In the genomic region with DNA sequence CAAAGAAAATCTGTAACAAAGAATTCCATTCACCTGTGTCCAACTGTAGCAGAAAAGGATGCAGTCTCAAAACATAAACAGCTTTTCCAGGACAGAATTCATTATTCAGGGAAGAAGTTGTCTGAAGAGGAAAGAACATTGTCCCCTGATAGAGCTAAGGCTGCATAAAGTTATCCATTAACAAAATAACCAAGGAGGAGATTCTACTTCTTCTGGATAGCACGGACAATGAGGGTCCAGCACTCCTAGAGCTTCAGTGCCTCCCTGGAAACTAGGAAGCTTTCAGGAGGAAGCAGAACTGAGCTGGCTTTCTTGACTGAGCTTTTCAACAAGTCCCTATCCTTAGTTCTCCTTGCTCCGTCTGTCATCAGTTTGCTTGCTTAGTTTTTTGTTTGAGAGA, we compare ENCODE assay signal across 24 mouse cellular contexts. TPM values are rescaled to one million over a fixed set of nuclear protein-coding genes. Genes with fewer than 3 reads are reported as not detected.
A peak's percentile ranks its signal among the peaks of the same experiment; 100 is the strongest.
DNase-seq lines count a peak whose midpoint lies in the region; ATAC-seq and TF ChIP-seq lines count a peak whose summit lies in the region.
"Had no signal": no experiment of that assay in that cellular context is flagged by ENCODE, and none has a peak within 500 bp of the region (broad histone marks: within the 10 kb centered on the region; RNA-seq: fewer than 3 reads in every experiment).

No protein-coding gene starts in this region.

- H3K36me3 ChIP-seq in intestine, embryonic 15.5 days = no peaks in the 10 kb centered on the region
- H3K36me3 ChIP-seq in intestine, postnatal 0 days (ENCODE audit: control insufficient read depth, insufficient read depth) = no peaks in the 10 kb centered on the region
- H3K36me3 ChIP-seq in intestine, embryonic 16.5 days (ENCODE audit: control insufficient read depth, insufficient read depth, low read length) = no peaks in the 10 kb centered on the region
- H3K36me3 ChIP-seq in heart, embryonic 12.5 days = no peaks in the 10 kb centered on the region
- H3K36me3 ChIP-seq: embryonic facial prominence, embryonic 10.5 days; embryonic facial prominence, embryonic 12.5 days; forebrain, embryonic 15.5 days; G1E had no signal

- no peak overlapping the region for H3K4me3 ChIP-seq in intestine, embryonic 15.5 days (replicated peaks)
- H3K4me3 ChIP-seq in intestine, postnatal 0 days (ENCODE audit: low read depth, low read length) = no peak overlapping the region
- H3K4me3 ChIP-seq in intestine, embryonic 16.5 days (ENCODE audit: low read length) = no peak overlapping the region
- no peak overlapping the region for H3K4me3 ChIP-seq in heart, embryonic 12.5 days
- H3K4me3 ChIP-seq: embryonic facial prominence, embryonic 10.5 days; embryonic facial prominence, embryonic 12.5 days; forebrain, embryonic 13.5 days; forebrain, embryonic 15.5 days had no signal

- no peaks in the 10 kb centered on the region for H3K9me3 ChIP-seq in intestine, embryonic 15.5 days
- H3K9me3 ChIP-seq in intestine, postnatal 0 days (ENCODE audit: control insufficient read depth) = no peaks in the 10 kb centered on the region
- H3K9me3 ChIP-seq in intestine, embryonic 16.5 days (ENCODE audit: control insufficient read depth, low read length) = no peaks in the 10 kb centered on the region
- H3K9me3 ChIP-seq in heart, embryonic 12.5 days (replicated peaks) = no peaks in the 10 kb centered on the region
- H3K9me3 ChIP-seq: embryonic facial prominence, embryonic 10.5 days; embryonic facial prominence, embryonic 12.5 days; forebrain, embryonic 13.5 days; forebrain, embryonic 15.5 days; G1E had no signal

- H3K27ac ChIP-seq in intestine, embryonic 15.5 days = no peak overlapping the region
- no peak overlapping the region for H3K27ac ChIP-seq in intestine, postnatal 0 days (ENCODE audit: low read depth, low read length)
- no peak overlapping the region; the same call in 1 of the 2 replicates for H3K27ac ChIP-seq in intestine, embryonic 16.5 days (ENCODE audit: low read length)
- H3K27ac ChIP-seq in heart, embryonic 12.5 days (ENCODE audit: poor library complexity, severe bottlenecking) = no peak overlapping the region
- H3K27ac ChIP-seq: embryonic facial prominence, embryonic 10.5 days; embryonic facial prominence, embryonic 12.5 days; forebrain, embryonic 13.5 days; forebrain, embryonic 15.5 days had no signal

- peak; percentile 63; the same call in 1 of the 2 replicates for ATAC-seq in intestine, embryonic 15.5 days
- no peak for ATAC-seq in intestine, postnatal 0 days
- peak; percentile 63; the same call in 1 of the 2 replicates for ATAC-seq in intestine, embryonic 16.5 days
- no peak for ATAC-seq in heart, embryonic 12.5 days (ENCODE audit: insufficient number of reproducible peaks, low FRiP score)
- ATAC-seq: activated CD4-positive, CD25-positive, alpha-beta regulatory T cell, adult 4 months; CD4-positive, CD25-positive, alpha-beta regulatory T cell, adult 4 months; forebrain, embryonic 13.5 days; forebrain, embryonic 15.5 days; Patski had no signal

- H3K4me2 ChIP-seq in intestine, embryonic 15.5 days (replicated peaks) = no peak overlapping the region
- no peak overlapping the region for H3K4me2 ChIP-seq in intestine, postnatal 0 days (replicated peaks; ENCODE audit: low read depth)
- no peak overlapping the region for H3K4me2 ChIP-seq in intestine, embryonic 16.5 days (ENCODE audit: low read depth, low read length)
- H3K4me2 ChIP-seq in heart, embryonic 12.5 days = no peak overlapping the region
- H3K4me2 ChIP-seq: embryonic facial prominence, embryonic 12.5 days; forebrain, embryonic 13.5 days; forebrain, embryonic 15.5 days had no signal

- 54% methylated on average over 2 of the region's 2 CpGs for WGBS in intestine, embryonic 15.5 days
- 53% methylated on average over 2 of the region's 2 CpGs for WGBS in intestine, postnatal 0 days
- WGBS in intestine, embryonic 16.5 days = 63% methylated on average over 2 of the region's 2 CpGs
- 58% methylated on average over 2 of the region's 2 CpGs for WGBS in heart, embryonic 12.5 days

- H3K27me3 ChIP-seq in intestine, embryonic 15.5 days (replicated peaks) = no peaks in the 10 kb centered on the region
- no peaks in the 10 kb centered on the region for H3K27me3 ChIP-seq in intestine, postnatal 0 days (replicated peaks; ENCODE audit: control insufficient read depth, insufficient read depth, low read length)
- H3K27me3 ChIP-seq in intestine, embryonic 16.5 days (replicated peaks; ENCODE audit: control insufficient read depth, insufficient read depth, low read length) = no peaks in the 10 kb centered on the region
- no peaks in the 10 kb centered on the region for H3K27me3 ChIP-seq in heart, embryonic 12.5 days (replicated peaks)
- H3K27me3 ChIP-seq: CH12.LX; embryonic facial prominence, embryonic 12.5 days; forebrain, embryonic 13.5 days; forebrain, embryonic 15.5 days; Patski had no signal

- no peak overlapping the region for H3K9ac ChIP-seq in intestine, embryonic 15.5 days
- no peak overlapping the region for H3K9ac ChIP-seq in intestine, postnatal 0 days (ENCODE audit: low read depth, low read length)
- no peak overlapping the region for H3K9ac ChIP-seq in intestine, embryonic 16.5 days (ENCODE audit: low read depth, low read length)
- no peak overlapping the region for H3K9ac ChIP-seq in heart, embryonic 12.5 days
- H3K9ac ChIP-seq: embryonic facial prominence, embryonic 12.5 days; forebrain, embryonic 13.5 days; forebrain, embryonic 15.5 days had no signal

- TF ChIP-seq CTCF in intestine, postnatal 0 days (IDR thresholded peaks at IDR 0.05; ENCODE audit: low read depth) = no peak

- H3K4me1 ChIP-seq in intestine, embryonic 15.5 days (replicated peaks) = no peaks in the 10 kb centered on the region
- H3K4me1 ChIP-seq in intestine, postnatal 0 days (replicated peaks; ENCODE audit: control insufficient read depth, insufficient read depth, low read length) = no peaks in the 10 kb centered on the region
- peaks cover 5% of the 10 kb centered on the region; the same call in 1 of the 2 replicates for H3K4me1 ChIP-seq in intestine, embryonic 16.5 days (ENCODE audit: control insufficient read depth, insufficient read depth, low read length)
- H3K4me1 ChIP-seq in heart, embryonic 12.5 days (replicated peaks) = no peaks in the 10 kb centered on the region
- H3K4me1 ChIP-seq: embryonic facial prominence, embryonic 10.5 days; embryonic facial prominence, embryonic 12.5 days; forebrain, embryonic 13.5 days; forebrain, embryonic 15.5 days had no signal

- DNase-seq in kidney, adult 9 months = peak; percentile 16
- no peak for DNase-seq in kidney, adult 11 months
- DNase-seq: adrenal gland, adult 8-10 months; adrenal gland, postnatal 14 days; adrenal gland, postnatal 36 days; B cell, adult 2 months; cerebellum, adult 11-12 months; cerebellum, adult 2 months; cerebellum, adult 9-10 months; cerebellum, postnatal 10 days; cerebellum, postnatal 25 days had no signal

RNA-seq across cellular contexts. Expression of gene Egfr, which starts 55.2 kb away (rescaled TPM):
- 10.8 and 11.6 TPM in 2 replicates for polyA plus RNA-seq in intestine, embryonic 15.5 days (2015; fragmentation: Nextera tagmentation; extraction: Ambion mirVana)
- 5.0 and 7.0 TPM in 2 replicates for polyA plus RNA-seq in intestine, postnatal 0 days (2015; fragmentation: Nextera tagmentation; extraction: Ambion mirVana)
- 9.5 and 12.4 TPM in 2 replicates for polyA plus RNA-seq in intestine, embryonic 16.5 days (2015; fragmentation: Nextera tagmentation; extraction: Ambion mirVana)
- 2.4 and 2.6 TPM in 2 replicates for polyA plus RNA-seq in heart, embryonic 12.5 days (2016; fragmentation: Nextera tagmentation; extraction: Ambion mirVana)
- polyA plus RNA-seq: G1E had no signal

Comparison
In these comparisons a context has a peak if more than half of its experiments do, and no peak if none do; other contexts are left out.
1. ATAC-seq: peak in intestine, embryonic 15.5 days (single experiment) and intestine, embryonic 16.5 days (single experiment); none in intestine, postnatal 0 days (single experiment) and heart, embryonic 12.5 days (single experiment).